Mouse (Mus musculus): ENCODE data around the gene 4933402J07Rik.

DNA sequence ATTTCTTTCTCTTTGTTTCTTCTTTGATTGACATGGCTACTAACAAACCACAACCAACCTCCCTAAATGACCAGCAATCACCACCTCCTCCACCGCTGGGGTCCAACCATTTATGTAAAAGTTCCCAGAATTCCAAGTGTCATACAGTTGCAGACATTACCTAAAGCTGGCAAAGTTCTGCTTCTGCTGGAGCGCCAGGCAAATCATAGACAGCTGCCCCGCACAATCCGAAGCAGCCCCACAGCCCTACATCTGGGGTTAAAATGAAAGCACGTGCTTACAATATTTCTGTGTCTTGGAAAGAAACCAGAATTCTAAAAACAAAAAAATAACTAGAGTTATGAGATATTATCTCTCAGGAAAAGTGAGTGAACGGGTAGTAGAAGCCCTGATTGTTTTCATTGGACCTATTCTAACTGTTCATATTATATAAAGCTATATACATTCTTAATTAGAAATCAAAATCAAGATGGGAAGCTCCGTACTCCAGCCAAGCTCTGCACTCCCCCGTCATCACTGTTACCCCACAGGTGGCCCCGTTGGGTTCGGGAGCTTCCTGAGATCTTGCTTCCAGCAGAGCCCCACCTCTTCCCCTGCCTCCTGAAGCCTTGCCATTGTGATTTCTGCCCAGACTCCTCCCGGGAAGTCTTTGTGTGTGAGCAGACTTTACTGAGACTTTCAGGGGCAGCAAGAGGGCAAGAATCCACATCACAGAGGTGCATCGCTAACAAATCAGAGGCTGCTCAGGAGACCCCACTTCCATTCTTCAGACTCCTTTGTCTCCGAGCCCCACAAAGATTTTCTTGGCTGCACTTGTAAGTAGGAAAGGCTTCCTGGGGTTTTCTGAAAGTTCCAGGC is 6.3 kb downstream of the 4933402J07Rik start:
- TF ChIP-seq CTCF (IDR thresholded peaks at IDR 0.05; ENCODE audit: low read depth), result no peak
- TF ChIP-seq EP300 (optimal IDR thresholded peaks at IDR 0.05), result no peak

Data from stomach, postnatal 0 days (tissue).